Comparison of ENCODE assay signal across 8 mouse cellular contexts in the genomic region with DNA sequence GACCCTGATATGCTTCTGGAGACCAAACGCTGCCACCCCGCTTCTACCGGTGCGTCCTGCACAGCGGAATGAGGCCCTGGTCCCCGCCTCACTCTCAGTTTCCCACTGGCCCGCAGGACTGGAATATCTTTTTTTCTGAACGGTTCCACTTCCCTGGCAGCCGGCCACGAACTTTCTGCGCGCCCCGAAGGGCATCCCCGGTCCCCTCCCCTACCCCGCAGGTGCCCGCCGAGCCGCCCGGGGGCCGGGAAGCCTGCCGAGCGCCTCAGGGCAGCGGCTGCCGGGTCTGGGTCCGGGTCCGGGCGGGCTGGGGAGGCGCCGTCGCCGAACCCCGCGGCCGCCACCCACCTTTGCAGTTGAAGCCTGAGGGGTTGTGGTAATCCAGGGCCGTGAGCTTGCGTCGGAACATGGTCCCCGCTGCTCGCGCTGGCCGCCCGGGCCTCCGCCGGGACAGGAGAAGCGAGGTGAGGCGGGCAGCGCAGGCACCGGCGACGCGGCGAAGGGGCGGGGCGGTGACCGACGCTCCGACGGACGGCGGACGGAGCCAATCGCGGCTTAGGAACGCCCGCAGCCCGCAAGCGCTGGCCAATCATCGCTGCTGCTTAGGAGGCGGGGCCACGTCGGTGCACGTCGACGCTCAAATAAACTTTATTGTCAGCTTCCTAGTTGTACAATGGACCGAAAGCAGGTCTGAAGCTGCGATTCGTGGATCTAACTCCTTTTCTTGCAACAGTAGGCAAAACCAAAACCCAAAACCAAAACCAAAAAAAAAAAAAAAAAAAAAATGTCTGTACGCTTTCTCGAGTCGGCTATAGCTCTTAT. TPM values are rescaled to one million over a fixed set of nuclear protein-coding genes. Genes with fewer than 3 reads are reported as not detected.
DNase-seq lines count a peak whose midpoint lies in the region; ATAC-seq and TF ChIP-seq lines count a peak whose summit lies in the region.

A gene (minus strand): TSS at position 504 of the 822 bp plus-strand sequence.

- H3K9me3 ChIP-seq in ES-E14 (ENCODE audit: control insufficient read depth, insufficient read depth, low read depth, low read length): no peaks in the 10 kb centered on the region
- H3K9me3 ChIP-seq in forebrain, embryonic 15.5 days: no peaks in the 10 kb centered on the region

- DNase-seq in ES-E14 (ENCODE audit: low read depth, low spot score): peak; percentile 84
- peak; percentile 93 for DNase-seq in cerebellum, adult 11-12 months
- DNase-seq in heart, postnatal 25 days (ENCODE audit: low spot score): peak; percentile 89
- peak; percentile 85 to 93 for DNase-seq in layer of hippocampus, adult 18-20 months (ENCODE audit: low spot score in 2 of 2)
- DNase-seq in lung, adult 2 months: peak; percentile 93
- peak; percentile 82 to 83 for DNase-seq in thymus, adult 18-20 months

- H3K4me2 ChIP-seq in forebrain, embryonic 15.5 days (replicated peaks): peak within 1 kb of the TSS; percentile 76

- no peak for TF ChIP-seq CTCF in lung, adult 2 months (IDR thresholded peaks at IDR 0.05; ENCODE audit: insufficient read depth, low read length)

- in situ Hi-C loops in ES-E14 (cut with MboI; ENCODE audit: low sequenced_read_pairs in 2 of 2, unreplicated experiment in 2 of 2): no loop called here

- intact Hi-C loops in heart, postnatal 25 days (cut with DNase I): no loop called here

- WGBS in forebrain, embryonic 15.5 days: under 1% methylated on average over 80 of the region's 80 CpGs
- WGBS in lung, adult 2 months: under 1% methylated on average over 80 of the region's 80 CpGs

- no peaks in the 10 kb centered on the region; a peak in 1 of 4 replicates for H3K4me1 ChIP-seq in ES-E14 (ENCODE audit: control insufficient read depth in 2 of 2, insufficient read depth in 2 of 2, low read length in 2 of 2, poor library complexity in 1 of 2)
- peaks cover 47% of the 10 kb centered on the region for H3K4me1 ChIP-seq in forebrain, embryonic 15.5 days
- peaks cover 4% of the 10 kb centered on the region; the same call in 1 of the 2 replicates for H3K4me1 ChIP-seq in lung, adult 2 months (ENCODE audit: control insufficient read depth, insufficient read depth, low read length)

- H3K27me3 ChIP-seq in forebrain, embryonic 15.5 days: no peaks in the 10 kb centered on the region

- H3K9ac ChIP-seq in ES-E14 (ENCODE audit: insufficient read depth, low read depth, low read length, poor library complexity, severe bottlenecking): peak within 1 kb of the TSS; percentile 98
- peak within 1 kb of the TSS; percentile 92 for H3K9ac ChIP-seq in forebrain, embryonic 15.5 days (replicated peaks)

- peak within 1 kb of the TSS; percentile 70; the same call in 1 of the 2 replicates for H3K27ac ChIP-seq in ES-E14 (ENCODE audit: insufficient read depth, low read depth, low read length, poor library complexity, severe bottlenecking)
- peak within 1 kb of the TSS; percentile 91 for H3K27ac ChIP-seq in forebrain, embryonic 15.5 days (replicated peaks)

- ATAC-seq in forebrain, embryonic 15.5 days (replicated peaks): peak; percentile 97
- peak; percentile 99 for ATAC-seq in neutrophil, adult 5-6 weeks (ENCODE audit: extremely low read depth, insufficient number of reproducible peaks, low FRiP score, poor library complexity, severe bottlenecking)

- peak; percentile 76; the same call in 1 of the 2 replicates for TF ChIP-seq POLR2A in lung, adult 2 months (IDR thresholded peaks at IDR 0.05; ENCODE audit: borderline replicate concordance, extremely low read depth, low read depth, low read length)

- peaks cover 12% of the 10 kb centered on the region for H3K36me3 ChIP-seq in ES-E14 (ENCODE audit: control insufficient read depth, insufficient read depth, low read length, poor library complexity, severe bottlenecking)
- H3K36me3 ChIP-seq in forebrain, embryonic 15.5 days: peaks cover 29% of the 10 kb centered on the region

- H3K4me3 ChIP-seq in ES-E14 (ENCODE audit: insufficient read depth in 1 of 2, low read depth in 1 of 2, low read length in 2 of 2, poor library complexity in 1 of 2, severe bottlenecking in 1 of 2): peak within 1 kb of the TSS; percentile 96 to 99
- H3K4me3 ChIP-seq in forebrain, embryonic 15.5 days: peak within 1 kb of the TSS; percentile 93
- H3K4me3 ChIP-seq in lung, adult 2 months (replicated peaks; ENCODE audit: extremely low read depth, low read depth, low read length): peak within 1 kb of the TSS; percentile 76

TF ChIP-seq in ES-E14, 5 proteins besides CTCF, POLR2A, EP300 and RAD21:
- TF ChIP-seq MAFK (IDR thresholded peaks at IDR 0.05; ENCODE audit: insufficient read depth, low read depth, low read length): no peak
- peak; percentile 67; the same call in 1 of the 2 replicates for TF ChIP-seq HCFC1 (IDR thresholded peaks at IDR 0.05; ENCODE audit: borderline replicate concordance, insufficient read depth, low read length)
- TF ChIP-seq ZNF384 (IDR thresholded peaks at IDR 0.05; ENCODE audit: low read depth, low read length): peak; percentile 85
- peak; percentile 76 for TF ChIP-seq CHD2 (IDR thresholded peaks at IDR 0.05; ENCODE audit: low read depth, low read length)

RNA-seq across cellular contexts. Expression of the gene that starts here (rescaled TPM):
- total RNA-seq in ES-E14 (2012; rRNA removed): 87.8 and 118 TPM in 2 replicates
- polyA plus RNA-seq in forebrain, embryonic 15.5 days (2015; fragmentation: Nextera tagmentation; extraction: Ambion mirVana): 188 and 190 TPM in 2 replicates
- 10 to 100 TPM; 65.5 to 70.4 TPM for total RNA-seq in heart, postnatal 25 days (2021)
- 10 to 100 TPM; 53.9 to 55.4 TPM for total RNA-seq in layer of hippocampus, adult 18-20 months (2021)
- 18.0 TPM in 2 replicates for polyA plus RNA-seq in lung, adult 2 months (2012; rRNA removed)
- total RNA-seq in neutrophil, adult 5-6 weeks (2017): 56.4 and 58.2 TPM in 2 replicates

Comparison
In these comparisons a context has a peak if more than half of its experiments do, and no peak if none do; other contexts are left out.
1. Peak in every context shown above with its lines: DNase-seq, ATAC-seq, H3K4me3 ChIP-seq and H3K27ac ChIP-seq.